Mouse (Mus musculus) T-cell, adult 2 months (primary cell): ENCODE measurements at regions not wholly inside any gene's neighbourhood (a gene's known extent, or its start where the extent isn't known, plus 50 kb on each side); places are given as distances from the start of the nearest gene placed in this dataset.

ENCODE experiments used
- DNase-seq: peaks from one replicate; pipeline ENCODE4 v3.0.0; 2022; ENCODE audit warnings: low spot score

DNA sequence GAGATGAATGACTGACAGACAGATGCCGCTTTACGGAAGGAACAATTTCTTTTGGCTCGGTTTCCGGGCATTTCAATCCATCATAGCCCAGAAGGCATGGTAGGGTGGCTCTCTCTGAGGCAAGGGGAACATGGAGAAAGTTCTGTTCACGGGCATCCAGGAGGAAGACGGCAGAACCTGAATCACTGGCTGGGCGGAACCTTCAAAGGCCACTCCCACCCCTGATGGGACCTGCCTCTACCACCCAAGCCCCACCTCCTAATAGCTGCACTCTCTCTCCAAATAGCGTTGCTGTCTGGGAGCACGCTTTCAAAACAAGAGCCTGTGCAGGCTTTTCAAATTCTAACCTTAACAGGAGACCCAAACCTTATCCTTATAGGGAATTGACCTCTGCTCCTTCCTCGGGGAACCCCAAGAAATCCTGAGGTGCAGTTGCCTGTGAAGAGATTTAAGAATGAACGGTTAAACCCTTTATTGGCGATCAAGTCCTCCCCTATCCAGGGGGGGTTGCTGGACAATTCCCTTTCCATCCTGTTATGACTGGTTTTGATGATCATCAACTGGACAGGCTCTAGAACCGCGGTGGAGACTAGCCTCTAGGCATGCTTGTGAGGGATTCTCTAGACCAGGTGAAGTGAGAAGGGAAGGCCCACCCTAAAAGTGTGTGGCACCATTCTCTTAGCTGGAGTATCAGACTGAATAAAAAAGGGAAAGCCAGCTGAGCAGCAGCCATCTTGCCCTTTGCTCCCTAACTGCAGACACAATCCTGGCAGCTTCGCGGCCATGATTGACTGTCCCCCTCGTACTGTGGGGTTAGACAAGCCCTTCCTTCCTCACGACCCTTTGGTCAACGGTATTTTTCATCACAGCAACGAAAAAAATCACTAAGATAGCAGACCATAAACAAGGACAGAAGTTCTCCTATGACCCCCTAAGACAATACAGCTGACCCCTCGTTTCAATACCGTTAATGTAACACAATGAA lies 184.5 kb upstream of the Dyrk2 start:
- no peak for DNase-seq

DNA sequence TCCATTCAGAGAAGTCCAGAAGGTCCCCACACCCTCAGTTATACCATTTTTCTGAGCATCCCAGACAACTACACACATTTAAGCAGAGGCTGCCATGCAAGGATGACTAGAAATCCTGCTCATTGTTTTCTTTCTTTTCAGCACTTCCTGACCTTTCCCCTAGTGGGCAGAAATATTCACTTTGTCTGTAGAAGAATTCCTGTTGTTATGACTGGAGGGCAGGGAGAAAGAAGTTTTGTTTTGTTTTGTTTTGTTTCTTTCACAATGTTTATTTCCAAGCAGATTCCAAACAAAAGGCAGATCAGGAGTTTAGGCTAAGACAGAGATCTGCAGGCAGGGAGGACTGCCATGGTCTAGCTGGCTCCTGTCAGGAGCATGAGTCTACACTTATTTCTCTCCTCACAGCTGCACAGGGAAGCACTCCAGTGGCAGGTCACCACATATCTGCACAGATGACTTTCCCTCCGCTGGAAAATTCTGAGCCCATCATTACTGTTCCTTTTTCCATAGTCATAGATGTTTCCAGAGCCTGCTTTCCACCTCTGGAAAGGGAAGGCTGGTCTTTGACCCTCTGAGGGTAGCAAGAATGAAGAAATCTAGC lies 182.5 kb upstream of the Dyrk2 start:
- DNase-seq = no peak

DNA sequence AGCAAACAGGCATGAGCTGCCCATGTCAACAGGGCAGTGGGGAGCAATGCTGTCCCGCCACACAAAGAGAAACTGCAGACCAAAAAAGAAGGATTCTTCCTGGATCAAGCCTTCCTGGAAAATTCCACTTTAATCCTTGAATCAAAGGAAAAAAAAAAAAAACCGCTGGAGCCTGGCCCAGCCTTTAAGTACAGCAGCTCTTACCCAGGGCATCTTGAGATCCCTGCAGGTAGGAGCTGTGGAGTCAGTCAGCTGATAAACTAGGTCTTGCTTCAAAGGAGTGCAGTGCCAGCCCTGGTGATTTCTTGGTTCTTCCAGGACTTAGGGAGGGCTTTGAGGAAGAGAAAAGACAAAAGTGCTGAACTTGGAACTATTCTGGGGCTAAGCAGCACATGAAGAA lies 181.6 kb upstream of the Dyrk2 start:
- DNase-seq = no peak

DNA sequence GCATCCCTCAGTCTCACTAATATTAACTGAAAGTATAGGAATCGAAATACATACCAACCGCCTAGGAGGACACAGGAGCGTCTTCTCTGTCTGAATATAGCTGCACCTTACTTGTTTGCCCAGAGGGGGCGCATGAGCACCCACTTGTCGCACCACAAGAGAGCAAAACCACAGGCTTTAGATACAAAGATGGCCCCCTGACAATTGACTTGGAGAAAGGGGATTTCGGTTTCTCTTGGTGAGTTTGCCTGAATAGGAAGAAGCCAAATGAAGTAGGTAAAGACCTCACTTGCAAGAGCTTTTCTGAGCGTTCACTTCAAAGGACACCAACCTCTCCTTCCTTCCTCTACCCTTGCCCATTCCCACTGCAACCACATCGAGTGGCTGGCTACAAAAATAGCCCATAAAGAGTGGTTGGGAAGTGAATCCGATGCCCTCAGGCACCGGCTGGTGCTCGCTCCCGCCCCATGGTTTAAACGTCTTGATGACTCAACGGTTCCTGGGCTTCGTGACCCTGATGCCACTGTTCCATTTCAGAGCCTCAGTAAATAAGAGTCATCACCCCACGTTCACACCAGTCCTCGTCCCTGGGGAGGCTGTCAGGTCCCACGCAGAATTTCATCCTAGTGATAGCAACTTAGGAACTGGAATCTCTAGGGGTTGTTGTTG lies 180.1 kb upstream of the Dyrk2 start:
- peak; percentile 68 for DNase-seq

DNA sequence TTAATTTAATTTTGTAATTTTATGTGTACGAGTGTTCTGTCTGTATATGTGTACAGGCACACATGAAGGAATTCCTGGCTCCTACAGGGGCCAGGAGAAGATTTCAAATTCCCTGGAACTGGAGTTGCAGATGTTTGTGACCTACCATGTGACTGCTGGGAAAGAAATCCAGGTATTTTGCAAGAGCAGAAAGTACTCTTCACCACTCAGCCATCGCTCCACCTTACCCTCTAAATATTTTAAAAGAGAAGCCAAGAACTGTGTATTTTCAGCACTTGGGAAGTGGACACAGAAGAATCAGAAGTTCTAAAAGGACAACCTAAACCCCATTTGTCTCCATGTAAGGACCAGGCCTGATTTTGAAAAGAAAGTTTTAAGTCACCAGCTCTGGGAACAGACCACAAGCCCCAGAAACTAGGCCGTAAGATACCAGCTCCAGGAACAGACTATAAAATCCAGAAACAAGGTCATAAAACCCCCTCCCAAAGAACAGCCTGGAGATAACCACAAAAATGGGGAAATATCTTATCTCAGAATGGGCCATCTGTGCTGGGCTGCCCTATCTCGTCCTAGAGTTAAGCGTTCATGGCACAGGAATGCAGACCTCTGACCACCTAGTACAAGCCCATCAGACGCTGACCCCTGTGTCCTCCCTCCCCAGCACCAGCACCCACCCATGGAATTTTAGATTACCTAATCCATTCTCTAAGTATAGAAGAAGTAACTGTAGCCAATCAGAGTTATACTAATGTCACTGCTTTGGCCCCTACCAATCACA lies 178.8 kb upstream of the Dyrk2 start:
- no peak for DNase-seq

DNA sequence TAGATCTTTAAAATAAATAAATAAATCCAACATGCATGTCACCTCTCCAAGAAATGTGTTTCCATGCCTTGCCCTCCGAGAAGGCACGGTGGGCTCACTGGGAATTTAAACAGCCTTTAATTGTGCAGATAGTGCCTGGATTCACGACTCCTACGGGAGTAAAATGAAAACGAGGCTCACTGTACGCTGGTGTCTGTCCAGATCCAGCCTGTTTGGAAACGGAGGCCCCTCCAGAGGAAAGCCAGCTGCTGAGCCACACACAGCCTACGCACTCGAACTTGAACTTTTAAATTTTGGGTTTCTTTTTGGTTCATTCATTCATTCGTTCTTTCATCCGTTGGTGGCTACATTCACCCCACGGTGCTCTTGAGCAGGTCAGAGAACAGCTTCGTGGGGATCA lies 175.1 kb upstream of the Dyrk2 start:
- no peak for DNase-seq

DNA sequence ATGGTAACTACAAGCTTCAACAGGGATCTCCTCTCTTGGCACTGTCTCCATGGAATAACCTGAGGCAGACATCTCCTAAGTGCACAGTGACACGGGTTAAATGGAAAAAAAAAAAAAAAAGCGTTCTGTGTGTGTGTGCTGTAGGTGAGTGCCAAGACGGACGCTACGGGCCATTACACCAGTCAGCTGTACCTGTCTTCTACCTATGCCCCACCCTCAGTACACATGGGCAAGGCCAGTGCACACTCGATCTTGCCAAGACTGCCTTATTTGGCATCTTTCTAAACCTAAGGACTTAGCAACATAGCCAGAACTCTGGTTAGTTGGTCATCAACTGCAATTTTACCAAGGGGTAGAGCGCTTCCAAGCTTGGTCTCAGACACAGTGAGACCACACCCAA lies 173.1 kb upstream of the Dyrk2 start:
- no peak for DNase-seq

DNA sequence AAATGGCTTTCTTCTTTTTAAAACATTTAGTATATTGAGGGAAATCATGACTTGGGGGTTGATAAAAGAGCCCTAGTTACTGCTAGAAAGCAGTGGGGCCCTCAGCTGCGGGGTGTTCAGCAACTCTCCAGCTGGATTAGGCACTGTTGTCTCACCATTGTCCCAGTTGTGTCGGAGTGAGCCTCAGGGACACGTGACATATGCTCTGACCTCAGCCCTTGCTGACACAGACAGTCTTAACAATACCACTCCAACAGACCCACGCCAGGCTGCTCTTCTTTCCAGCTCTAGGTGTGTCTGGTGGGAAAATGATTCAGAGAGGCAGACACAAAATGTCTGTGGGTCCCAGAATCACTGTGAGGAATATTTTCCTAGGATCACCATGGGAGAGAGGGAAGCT lies 170.2 kb upstream of the Dyrk2 start:
- no peak for DNase-seq

DNA sequence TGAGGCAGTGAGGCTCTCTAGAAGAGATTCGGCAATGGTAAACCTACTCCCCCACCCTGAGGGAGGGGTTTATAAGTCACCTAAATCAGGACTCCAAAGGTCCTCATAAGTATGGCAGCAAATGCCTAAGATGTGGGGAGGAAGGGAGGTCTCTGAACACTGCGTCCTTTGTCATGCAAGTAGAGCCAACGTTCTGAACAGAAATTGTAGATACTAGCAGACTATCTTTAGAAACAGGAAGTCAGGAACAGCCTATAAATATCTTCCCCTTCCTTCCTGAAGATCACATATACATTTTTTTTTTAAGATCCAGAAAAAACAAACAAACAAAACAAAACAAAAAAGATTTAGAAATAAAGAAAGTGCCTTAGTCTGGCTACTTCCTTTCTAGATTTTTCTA lies 169.7 kb upstream of the Dyrk2 start:
- DNase-seq = peak; percentile 11

DNA sequence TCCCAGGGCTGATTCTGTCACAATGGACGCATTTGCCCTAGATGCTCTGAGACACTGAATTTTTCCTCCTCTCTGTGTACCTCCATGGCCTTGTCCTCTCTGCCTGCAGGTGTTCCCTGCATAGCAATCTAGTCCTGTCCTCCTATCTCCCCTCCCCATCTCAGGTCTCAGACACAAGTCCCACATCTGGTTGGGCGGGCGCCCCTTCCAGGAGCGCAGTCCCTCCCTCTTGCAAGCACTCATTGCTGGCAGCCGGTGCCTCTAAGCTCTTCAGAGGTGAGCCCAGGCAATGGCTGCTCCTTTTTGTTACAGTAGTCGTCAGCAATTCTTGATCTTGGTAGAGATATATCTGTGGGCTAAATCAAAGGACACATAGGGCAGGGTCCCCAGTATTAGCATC lies 169.0 kb upstream of the Dyrk2 start:
- no peak for DNase-seq

DNA sequence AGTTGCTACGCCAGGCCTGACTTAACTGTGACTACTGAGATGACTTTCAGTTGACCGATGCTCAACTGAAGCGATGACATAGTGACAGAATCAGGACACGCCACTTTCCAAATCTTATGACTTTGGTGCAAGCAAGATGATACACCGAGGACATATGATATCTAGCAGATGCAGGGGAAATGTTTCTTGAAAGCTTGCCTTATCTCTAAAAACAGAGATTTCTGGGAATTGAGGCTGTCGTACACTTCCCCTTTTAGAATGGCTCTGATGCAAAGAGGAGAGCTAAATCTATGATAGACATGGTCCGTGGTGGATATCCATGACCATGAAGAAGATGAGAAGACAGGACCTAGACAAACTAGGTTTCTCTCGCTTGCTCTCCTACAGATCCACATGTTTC lies 167.8 kb upstream of the Dyrk2 start:
- DNase-seq = no peak

DNA sequence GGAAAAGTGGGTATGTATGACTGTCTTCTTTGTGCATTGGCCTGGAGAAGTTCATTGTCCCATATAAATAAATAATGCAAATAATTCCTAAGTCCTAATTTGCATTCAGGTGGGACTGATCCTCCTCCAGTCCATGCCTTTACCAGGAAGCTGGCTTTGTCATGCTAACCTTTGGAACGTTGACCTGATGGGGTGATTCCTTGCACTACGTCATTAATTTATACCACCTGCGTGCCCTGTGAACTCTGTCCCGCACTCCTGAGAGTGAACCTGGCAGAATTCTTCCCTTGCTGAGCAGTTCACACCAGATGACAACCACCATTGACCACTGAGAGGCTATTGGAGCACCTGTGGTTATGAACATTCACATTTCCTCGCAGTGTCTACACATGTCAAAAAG lies 165.9 kb upstream of the Dyrk2 start:
- DNase-seq = no peak

DNA sequence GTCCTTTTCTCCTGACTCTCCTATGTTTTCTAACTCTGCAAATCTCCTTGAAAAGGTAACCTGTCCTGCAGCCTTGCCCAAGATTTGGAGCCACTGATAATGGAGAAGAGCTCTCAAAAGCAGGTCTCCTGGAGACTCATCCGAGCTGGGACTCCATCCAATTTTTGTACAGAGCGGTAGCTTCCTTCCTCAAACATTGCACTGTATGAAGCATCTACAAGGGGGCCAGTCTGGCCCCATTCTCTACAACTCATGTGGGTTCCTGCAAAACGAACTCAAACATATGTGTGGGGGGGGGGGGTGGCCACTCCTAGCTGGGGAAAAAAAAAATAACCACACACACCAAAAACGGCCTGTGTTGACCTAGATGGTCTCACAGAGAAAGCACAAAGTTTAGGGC lies 164.4 kb upstream of the Dyrk2 start:
- DNase-seq = no peak

DNA sequence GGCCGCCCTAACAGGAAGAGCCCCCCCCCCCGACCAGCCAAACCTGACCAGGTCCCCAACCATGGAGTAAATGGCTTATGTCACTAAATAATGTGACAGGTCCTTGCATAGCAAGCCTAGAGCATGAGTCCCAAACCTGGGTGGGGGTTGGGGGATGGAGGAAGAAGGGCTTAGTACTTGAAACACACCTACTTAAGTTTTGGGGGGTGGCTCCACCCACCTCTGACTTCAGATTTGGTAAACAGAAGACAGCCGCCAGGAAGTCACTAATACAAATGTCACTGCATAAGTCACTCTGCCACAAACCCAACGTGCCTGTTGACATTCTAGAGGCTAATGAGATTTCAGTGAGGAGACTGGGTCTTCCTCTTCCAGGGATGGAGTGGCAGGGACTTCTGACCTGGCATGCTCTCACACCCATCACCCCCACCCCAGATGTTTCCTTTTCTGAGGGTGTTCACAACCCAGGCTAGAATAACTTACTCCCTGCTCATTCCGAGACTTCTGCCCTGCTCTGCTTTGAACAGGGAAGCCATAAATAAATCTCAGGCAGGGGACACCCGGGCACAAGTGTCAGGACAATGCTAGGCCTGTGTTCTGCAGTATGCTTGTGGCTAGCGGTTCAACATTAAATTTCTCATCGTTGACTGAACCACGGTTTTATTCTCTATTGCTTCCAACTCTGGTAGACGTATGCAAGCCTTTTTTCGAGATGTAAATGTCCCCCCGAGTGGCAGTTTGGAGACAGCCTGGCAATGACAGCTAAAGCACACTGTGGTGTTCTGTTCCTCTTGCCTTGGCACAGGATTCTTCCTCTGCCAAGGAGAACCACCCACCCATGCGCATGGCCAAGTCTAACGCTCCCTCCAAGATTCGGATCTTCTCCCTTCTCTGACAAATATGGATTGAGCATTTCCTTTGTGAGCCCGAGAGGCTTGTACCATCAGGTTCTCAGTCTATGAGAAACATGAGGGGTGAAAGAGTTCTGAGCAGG lies 161.6 kb upstream of the Dyrk2 start:
- peak; percentile 67 for DNase-seq

DNA sequence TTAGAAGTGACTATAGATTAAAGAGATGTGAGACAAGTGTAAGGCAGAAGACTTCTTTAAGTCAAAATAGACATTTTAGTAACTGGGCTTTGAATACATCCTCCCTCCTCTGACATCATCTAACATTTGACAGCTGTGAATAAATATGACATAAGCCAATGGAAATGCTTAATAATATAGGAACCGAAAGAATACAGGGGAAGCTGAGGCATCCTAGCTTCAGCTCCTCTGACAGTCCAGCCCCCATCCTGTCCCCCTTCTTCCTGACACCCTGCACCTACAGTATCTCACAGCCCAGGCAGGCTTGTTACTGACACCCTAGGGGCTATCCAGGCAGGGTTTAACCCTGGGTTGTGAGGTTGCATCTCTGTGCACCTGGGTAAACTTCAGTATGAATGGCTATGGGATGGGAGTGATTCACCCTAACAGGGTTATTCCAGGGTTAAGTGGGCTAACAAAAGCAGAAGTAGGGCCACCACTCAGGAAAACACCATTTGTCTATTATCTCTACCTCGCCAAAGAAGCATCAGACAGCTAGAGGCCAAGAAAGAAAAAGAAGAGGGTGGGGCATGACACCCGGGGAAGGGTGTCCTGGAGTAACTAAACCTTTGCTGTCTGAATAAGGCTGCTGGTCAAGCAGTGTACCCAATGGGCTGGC lies 158.6 kb upstream of the Dyrk2 start:
- no peak for DNase-seq

DNA sequence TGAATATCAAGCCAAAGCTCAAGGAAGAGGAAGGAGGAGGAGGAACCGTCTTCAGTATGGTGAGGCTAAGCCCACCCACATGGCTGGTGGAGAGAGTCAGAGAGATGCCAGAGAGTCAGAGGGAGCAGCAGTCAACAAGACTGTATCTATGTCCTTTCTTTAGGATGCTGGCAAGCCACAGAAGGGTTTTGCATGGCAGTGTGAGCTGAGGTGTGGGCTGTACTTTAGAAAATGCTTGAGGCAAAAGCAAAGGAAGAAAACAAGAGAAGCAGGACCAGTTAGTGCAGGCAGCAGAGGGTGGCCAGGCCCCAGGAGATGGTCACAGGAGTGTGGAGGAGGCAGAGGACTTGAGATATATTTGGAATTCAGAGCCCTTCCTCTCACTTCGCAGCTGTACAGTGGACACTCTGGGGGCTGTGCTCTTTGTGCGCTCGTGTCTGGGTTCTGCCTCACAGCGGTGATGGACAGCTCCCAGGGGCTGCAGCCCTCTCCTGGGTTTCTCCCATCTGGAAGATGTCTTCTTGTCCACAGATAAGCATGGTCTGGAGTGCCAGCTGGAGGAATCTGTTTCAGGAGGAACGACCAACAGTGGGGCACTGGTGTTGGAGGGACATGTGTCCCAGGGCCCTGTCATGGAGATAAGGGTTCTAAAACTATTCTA lies 157.4 kb upstream of the Dyrk2 start:
- no peak for DNase-seq

DNA sequence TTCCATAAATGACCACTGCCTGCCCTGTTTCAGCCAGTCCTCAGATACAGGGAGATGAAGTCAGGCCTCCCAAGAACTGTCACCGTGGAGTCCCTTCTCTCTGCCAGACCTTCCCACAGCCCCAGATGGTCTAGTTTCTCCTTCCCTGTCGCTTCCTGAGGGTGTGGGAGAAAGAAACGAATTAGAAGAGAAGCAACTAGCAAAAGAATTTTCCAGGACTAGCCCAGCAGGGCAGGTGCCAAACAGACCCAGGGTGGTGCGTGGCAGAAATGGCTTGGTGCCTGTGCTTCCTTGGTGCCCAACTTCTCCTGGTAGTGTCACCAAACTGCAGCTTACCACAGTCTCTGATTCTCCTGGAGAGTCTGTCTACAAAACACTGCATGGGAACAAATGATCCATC lies 156.3 kb upstream of the Dyrk2 start:
- DNase-seq = no peak

DNA sequence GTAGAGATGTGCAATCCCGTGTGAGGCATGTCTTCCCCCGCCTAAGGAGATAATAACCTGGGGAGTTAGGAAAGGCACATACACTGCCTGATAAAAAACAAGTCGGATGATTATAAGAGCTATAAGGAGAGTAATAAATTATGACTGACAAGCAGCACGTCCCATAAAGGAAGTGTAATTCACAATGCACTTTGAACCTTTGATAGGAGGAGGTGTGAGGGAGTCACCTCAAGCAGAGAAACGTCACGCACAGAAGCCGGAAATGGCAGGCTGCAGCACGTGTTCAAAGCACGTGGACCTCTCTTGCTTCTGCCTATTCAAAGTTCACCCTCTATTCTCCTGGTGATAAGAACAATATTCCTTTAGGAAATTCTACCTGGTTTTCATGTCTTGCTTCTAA lies 154.4 kb upstream of the Dyrk2 start:
- DNase-seq = peak; percentile 52

DNA sequence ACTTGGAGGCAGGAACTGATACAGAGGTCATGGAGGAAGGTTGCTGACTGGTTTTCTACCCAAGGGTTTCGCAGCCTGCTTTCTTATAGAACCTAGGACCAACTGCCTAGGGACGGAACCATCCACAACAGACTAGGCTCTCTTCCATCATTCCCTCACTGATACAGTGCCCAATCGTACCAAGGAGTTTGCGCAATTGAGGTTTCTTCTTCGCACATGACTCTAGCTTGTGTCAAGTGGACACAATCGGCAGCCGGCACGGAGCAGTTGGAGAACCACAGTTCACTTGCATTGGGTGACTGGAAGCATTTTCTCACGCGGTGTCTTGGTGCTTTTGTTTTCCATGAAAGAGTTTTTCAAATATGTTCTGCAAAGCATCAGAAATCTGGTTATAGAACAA lies 149.1 kb upstream of the Dyrk2 start:
- DNase-seq = no peak

DNA sequence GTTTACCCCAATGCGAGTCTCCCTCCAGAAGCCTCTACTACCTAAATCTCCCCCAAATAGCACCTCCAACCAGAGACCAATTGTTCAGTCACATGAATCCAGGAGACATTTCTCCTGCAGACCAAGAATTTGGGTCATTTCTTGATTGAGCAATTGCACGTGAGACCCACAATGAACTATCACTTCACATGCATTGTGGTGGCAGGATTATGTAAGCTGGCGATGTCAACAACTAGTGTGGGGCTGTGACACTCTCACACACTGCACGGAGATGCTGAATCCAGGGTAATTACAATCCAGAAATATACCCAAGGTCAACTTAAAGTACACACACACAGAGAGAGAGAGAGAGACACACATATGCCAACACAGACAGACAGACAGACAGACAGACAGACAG lies 148.5 kb upstream of the Dyrk2 start:
- DNase-seq = no peak
